Mouse (Mus musculus) embryonic facial prominence, embryonic 15.5 days (tissue): ENCODE data around the gene Sirt1. TPM values are rescaled to one million over a fixed set of nuclear protein-coding genes. Genes with fewer than 3 reads are reported as not detected.
"Not testable (repeated sequence)": the region's sequence is repeated elsewhere in the genome, so short reads cannot be mapped to it uniquely, and the experiment has no call there.

ENCODE experiments used
- ATAC-seq: fragments of 200-750 bp; cut with Nextera tagmentation; 2 replicates; pipeline ENCODE4 v1.8.0; 2017; ENCODE audit warnings: low read depth, moderate TSS enrichment; ENCODE audit not compliant: insufficient number of reproducible peaks, low FRiP score, low TSS enrichment
- H3K27ac ChIP-seq: fragments of 300-500 bp; sonication (generic); replicated peaks from 2 replicates; pipeline ENCODE4 v1.5.1; 2015; ENCODE audit warnings: mild to moderate bottlenecking, inconsistent platforms
- H3K27me3 ChIP-seq: fragments of 300-500 bp; sonication (generic); 2 replicates; pipeline ENCODE4 v1.6.1; 2015; ENCODE audit warnings: inconsistent platforms
- H3K36me3 ChIP-seq: fragments of 300-500 bp; sonication (generic); 2 replicates; pipeline ENCODE4 v1.6.1; 2015; ENCODE audit warnings: mild to moderate bottlenecking, inconsistent platforms
- H3K4me1 ChIP-seq: fragments of 300-500 bp; sonication (generic); 2 replicates; pipeline ENCODE4 v1.6.1; 2015; ENCODE audit warnings: inconsistent platforms
- H3K4me2 ChIP-seq: fragments of 300-500 bp; sonication (generic); replicated peaks from 2 replicates; pipeline ENCODE4 v1.6.1; 2015; ENCODE audit warnings: mild to moderate bottlenecking, inconsistent platforms
- H3K4me3 ChIP-seq: fragments of 300-500 bp; sonication (generic); replicated peaks from 2 replicates; pipeline ENCODE4 v1.5.1; 2015; ENCODE audit warnings: mild to moderate bottlenecking, inconsistent platforms
- H3K9ac ChIP-seq: fragments of 300-500 bp; sonication (generic); 2 replicates; pipeline ENCODE4 v1.6.1; 2015; ENCODE audit warnings: inconsistent platforms
- H3K9me3 ChIP-seq: fragments of 300-500 bp; sonication (generic); replicated peaks from 2 replicates; pipeline ENCODE4 v1.6.1; 2016; ENCODE audit warnings: inconsistent platforms
- WGBS: fragments of 180-500 bp; shearing (Covaris S2); methylation state at CpG from one replicate; pipeline ENCODE4 v1.1.7; 2015; 5-methylcytosine and 5-hydroxymethylcytosine counted together
- polyA plus RNA-seq: library from polyadenylated mRNA; unstranded; fragments of >200 nt; fragmentation: Nextera tagmentation; extraction: Ambion mirVana; gene quantifications from 2 replicates; pipeline ENCODE4 v1.2.1, GENCODE M21; 2015

Gene Sirt1
- polyA plus RNA-seq, 1 experiment from 2014 or later = 4.5 TPM

GRCm38 (mm10) chr10:63351099-63351498 lies 30.4 kb downstream of the Sirt1 start:
- not testable (repeated sequence) for H3K4me3 ChIP-seq, H3K4me1 ChIP-seq, H3K4me2 ChIP-seq, H3K36me3 ChIP-seq, H3K27ac ChIP-seq, H3K27me3 ChIP-seq, H3K9me3 ChIP-seq, H3K9ac ChIP-seq, ATAC-seq
- WGBS = 79% methylated on average over 7 of the region's 7 CpGs

- Histone ChIP-seq H3K27ac (no peak overlapping the region), H3K9me3 (no peaks in the 10 kb centered on the region), H3K4me1 (no peaks in the 10 kb centered on the region), H3K4me3 (no peak overlapping the region), H3K9ac (no peak overlapping the region), H3K4me2 (no peak overlapping the region), H3K36me3 (no peaks in the 10 kb centered on the region), H3K27me3 (no peaks in the 10 kb centered on the region)
- no peak for ATAC-seq
- WGBS = 83% methylated on average over 7 of the region's 7 CpGs
Measured at GRCm38 (mm10) chr10:63350666-63351065, 30.8 kb downstream of the Sirt1 start.

GRCm38 (mm10) chr10:63348291-63348690 lies 33.2 kb downstream of the Sirt1 start:
- Histone ChIP-seq H3K4me3 (no peak overlapping the region), H3K9ac (no peak overlapping the region), H3K36me3 (no peaks in the 10 kb centered on the region), H3K4me2 (no peak overlapping the region), H3K4me1 (no peaks in the 10 kb centered on the region), H3K27me3 (no peaks in the 10 kb centered on the region), H3K27ac (no peak overlapping the region), H3K9me3 (no peaks in the 10 kb centered on the region)
- WGBS = 42% methylated on average over 3 of the region's 3 CpGs
- no peak for ATAC-seq

GRCm38 (mm10) chr10:63344751-63345150 lies 36.8 kb downstream of the Sirt1 start:
- Histone ChIP-seq H3K9ac (no peak overlapping the region), H3K9me3 (no peaks in the 10 kb centered on the region)
- 83% methylated on average over 3 of the region's 3 CpGs for WGBS

GRCm38 (mm10) chr10:63341351-63341750 lies 40.2 kb downstream of the Sirt1 start:
- Histone ChIP-seq H3K4me3 (no peak overlapping the region), H3K27ac (no peak overlapping the region), H3K36me3 (no peaks in the 10 kb centered on the region), H3K27me3 (no peaks in the 10 kb centered on the region), H3K9ac (no peak overlapping the region), H3K9me3 (no peaks in the 10 kb centered on the region), H3K4me2 (no peak overlapping the region), H3K4me1 (peaks cover 13% of the 10 kb centered on the region)
- ATAC-seq = no peak
- WGBS = 72% methylated on average over 2 of the region's 2 CpGs

More at GRCm38 (mm10) chr10:63344751-63345150, 36.8 kb downstream of the Sirt1 start:
- Histone ChIP-seq H3K36me3 (no peaks in the 10 kb centered on the region), H3K4me2 (no peak overlapping the region), H3K27ac (no peak overlapping the region), H3K27me3 (no peaks in the 10 kb centered on the region), H3K4me1 (no peaks in the 10 kb centered on the region), H3K4me3 (no peak overlapping the region)
- no peak for ATAC-seq

GRCm38 (mm10) chr10:63338914-63339643 lies 42.4 kb downstream of the Sirt1 start:
- H3K9ac ChIP-seq = peak overlapping the region; percentile 87
- WGBS = under 1% methylated on average over 57 of the region's 74 CpGs

GRCm38 (mm10) chr10:63337951-63338836 lies 43.3 kb downstream of the Sirt1 start:
- H3K4me2 ChIP-seq = peak overlapping the region; percentile 68
- ATAC-seq = peak; percentile 79

More at GRCm38 (mm10) chr10:63338914-63339643, 42.4 kb downstream of the Sirt1 start:
- Histone ChIP-seq H3K9me3 (no peaks in the 10 kb centered on the region), H3K4me2 (peak overlapping the region; percentile 68), H3K27me3 (no peaks in the 10 kb centered on the region), H3K27ac (peak overlapping the region; percentile 92), H3K4me3 (peak overlapping the region; percentile 84), H3K4me1 (peaks cover 13% of the 10 kb centered on the region), H3K36me3 (peaks cover 4% of the 10 kb centered on the region)
- ATAC-seq = peak; percentile 95

GRCm38 (mm10) chr10:63337326-63337725 lies 44.2 kb downstream of the Sirt1 start:
- no peak overlapping the region for H3K9ac ChIP-seq
- 24% methylated on average over 5 of the region's 5 CpGs for WGBS
- peak overlapping the region; percentile 68 for H3K4me2 ChIP-seq
- ATAC-seq = no peak
- no peak overlapping the region for H3K27ac ChIP-seq
- H3K4me1 ChIP-seq = peaks cover 13% of the 10 kb centered on the region
- no peaks in the 10 kb centered on the region for H3K9me3 ChIP-seq
- H3K36me3 ChIP-seq = peaks cover 17% of the 10 kb centered on the region
- H3K27me3 ChIP-seq = no peaks in the 10 kb centered on the region
- H3K4me3 ChIP-seq = peak overlapping the region; percentile 84

More at GRCm38 (mm10) chr10:63337951-63338836, 43.3 kb downstream of the Sirt1 start:
- H3K36me3 ChIP-seq = peaks cover 12% of the 10 kb centered on the region
- H3K27ac ChIP-seq = peak overlapping the region; percentile 92
- under 1% methylated on average over 94 of the region's 113 CpGs for WGBS
- H3K9me3 ChIP-seq = no peaks in the 10 kb centered on the region
- peak overlapping the region; percentile 87 for H3K9ac ChIP-seq
- no peaks in the 10 kb centered on the region for H3K27me3 ChIP-seq
- peaks cover 13% of the 10 kb centered on the region for H3K4me1 ChIP-seq
- H3K4me3 ChIP-seq = peak overlapping the region; percentile 84

- WGBS = 58% methylated on average over 13 of the region's 13 CpGs
- Histone ChIP-seq H3K36me3 (peaks cover 17% of the 10 kb centered on the region), H3K27ac (no peak overlapping the region), H3K27me3 (no peaks in the 10 kb centered on the region), H3K4me2 (peak overlapping the region; percentile 68), H3K4me1 (peaks cover 13% of the 10 kb centered on the region), H3K9ac (no peak overlapping the region), H3K9me3 (no peaks in the 10 kb centered on the region), H3K4me3 (peak overlapping the region; percentile 84)
- ATAC-seq = no peak
Measured at GRCm38 (mm10) chr10:63336901-63337300, 44.6 kb downstream of the Sirt1 start.

GRCm38 (mm10) chr10:63327091-63327490 lies 54.4 kb downstream of the Sirt1 start:
- Histone ChIP-seq H3K36me3 (peaks cover 60% of the 10 kb centered on the region), H3K27ac (no peak overlapping the region), H3K9ac (no peak overlapping the region), H3K9me3 (no peaks in the 10 kb centered on the region), H3K4me2 (no peak overlapping the region), H3K27me3 (no peaks in the 10 kb centered on the region), H3K4me1 (no peaks in the 10 kb centered on the region), H3K4me3 (no peak overlapping the region)
- 80% methylated on average over 1 of the region's 1 CpGs for WGBS
- ATAC-seq = no peak

- Histone ChIP-seq H3K9me3 (no peaks in the 10 kb centered on the region), H3K27me3 (no peaks in the 10 kb centered on the region), H3K27ac (no peak overlapping the region), H3K4me2 (no peak overlapping the region), H3K36me3 (peaks cover 60% of the 10 kb centered on the region), H3K9ac (no peak overlapping the region), H3K4me1 (no peaks in the 10 kb centered on the region), H3K4me3 (no peak overlapping the region)
- no peak for ATAC-seq
- 86% methylated on average over 1 of the region's 1 CpGs for WGBS
Measured at GRCm38 (mm10) chr10:63313726-63314125, 67.8 kb downstream of the Sirt1 start.
